Mouse (Mus musculus) liver, embryonic 13.5 days (tissue): ENCODE measurements at regions not wholly inside any gene's neighbourhood (a gene's known extent, or its start where the extent isn't known, plus 50 kb on each side); places are given as distances from the start of the nearest gene placed in this dataset.

ENCODE experiments used
- ATAC-seq: fragments of 200-750 bp; cut with Nextera tagmentation; 2 replicates; pipeline ENCODE4 v1.8.0; 2017; ENCODE audit warnings: low read depth, mild to moderate bottlenecking, moderate number of reproducible peaks, moderate library complexity
- DNase-seq: peaks from one replicate; pipeline ENCODE4 v3.0.0; 2022
- H3K27ac ChIP-seq: fragments of 300-500 bp; sonication (generic); 2 replicates; pipeline ENCODE4 v1.5.1; 2015; ENCODE audit warnings: moderate library complexity, mild to moderate bottlenecking, inconsistent platforms
- H3K27me3 ChIP-seq: fragments of 300-500 bp; sonication (generic); 2 replicates; pipeline ENCODE4 v1.6.1; 2015; ENCODE audit warnings: mild to moderate bottlenecking, inconsistent platforms
- H3K36me3 ChIP-seq: fragments of 300-500 bp; sonication (generic); 2 replicates; pipeline ENCODE4 v1.6.1; 2015; ENCODE audit warnings: mild to moderate bottlenecking, inconsistent platforms
- H3K4me1 ChIP-seq: fragments of 300-500 bp; sonication (generic); replicated peaks from 2 replicates; pipeline ENCODE4 v1.6.1; 2015; ENCODE audit warnings: inconsistent platforms
- H3K4me2 ChIP-seq: fragments of 300-500 bp; sonication (generic); 2 replicates; pipeline ENCODE4 v1.6.1; 2015; ENCODE audit warnings: inconsistent platforms, mild to moderate bottlenecking, moderate library complexity
- H3K4me3 ChIP-seq: fragments of 300-500 bp; sonication (generic); replicated peaks from 2 replicates; pipeline ENCODE4 v1.5.1; 2015; ENCODE audit warnings: mild to moderate bottlenecking, inconsistent platforms
- H3K9ac ChIP-seq: fragments of 300-500 bp; sonication (generic); 2 replicates; pipeline ENCODE4 v1.6.1; 2015; ENCODE audit warnings: mild to moderate bottlenecking, inconsistent platforms
- H3K9me3 ChIP-seq: fragments of 300-500 bp; sonication (generic); replicated peaks from 2 replicates; pipeline ENCODE4 v1.6.1; 2016; ENCODE audit warnings: inconsistent platforms
- WGBS: fragments of 180-500 bp; shearing (Covaris S2); methylation state at CpG from one replicate; pipeline ENCODE4 v1.1.7; 2015; ENCODE audit not compliant: insufficient replicate concordance; 5-methylcytosine and 5-hydroxymethylcytosine counted together

DNA sequence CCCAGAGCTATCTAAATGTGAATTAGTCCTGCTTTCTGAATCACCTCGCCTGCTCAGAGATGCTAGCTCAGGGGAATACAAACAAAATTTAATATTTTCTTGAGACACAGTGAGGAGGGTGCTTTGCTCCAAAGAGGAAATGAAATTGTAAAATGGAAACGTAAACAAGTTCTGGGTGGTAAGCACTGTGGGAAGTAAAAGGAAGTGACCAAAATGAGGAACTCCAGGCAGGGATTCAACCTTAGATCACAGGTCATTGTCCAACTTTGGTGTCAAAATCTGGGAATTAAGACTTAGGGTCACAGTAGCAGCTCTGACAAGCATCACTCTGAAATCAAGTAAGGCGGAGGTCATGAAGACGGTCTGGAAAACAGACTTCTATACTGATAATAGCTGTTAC, 90.2 kb upstream of the Tmtc1 start:
- Histone ChIP-seq H3K4me3 (no peak overlapping the region), H3K27ac (no peak overlapping the region), H3K9ac (no peak overlapping the region), H3K9me3 (no peaks in the 10 kb centered on the region), H3K27me3 (no peaks in the 10 kb centered on the region), H3K4me2 (no peak overlapping the region), H3K4me1 (no peaks in the 10 kb centered on the region), H3K36me3 (no peaks in the 10 kb centered on the region)
- ATAC-seq (no peak), DNase-seq (no peak)
- 55% methylated on average over 4 of the region's 4 CpGs for WGBS

DNA sequence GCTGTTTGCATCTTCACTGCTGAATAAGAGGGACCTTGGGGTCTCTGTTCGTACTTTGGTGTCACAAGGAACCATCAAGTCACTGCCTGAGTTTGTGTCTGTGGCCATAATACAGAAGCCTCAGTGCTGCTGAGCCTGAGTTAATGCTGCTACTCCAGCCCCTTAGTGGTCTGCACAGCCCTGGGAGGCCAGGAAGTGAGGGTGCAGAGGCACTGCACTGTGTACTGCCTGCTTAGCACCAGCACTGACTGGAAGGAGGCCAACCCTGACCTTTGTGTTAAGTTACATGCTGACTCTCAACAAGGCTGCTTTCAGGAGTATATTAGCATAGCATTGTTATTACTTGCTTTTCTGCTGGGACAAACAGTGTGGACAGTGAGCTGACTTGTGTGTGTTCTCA, 86.9 kb upstream of the Tmtc1 start:
- Histone ChIP-seq H3K9me3 (no peaks in the 10 kb centered on the region), H3K4me2 (no peak overlapping the region), H3K27ac (no peak overlapping the region), H3K36me3 (no peaks in the 10 kb centered on the region), H3K9ac (no peak overlapping the region), H3K27me3 (no peaks in the 10 kb centered on the region), H3K4me1 (no peaks in the 10 kb centered on the region; the same call in 1 of the 2 replicates), H3K4me3 (no peak overlapping the region)
- no peak for ATAC-seq
- 72% methylated on average over 1 of the region's 1 CpGs for WGBS
- DNase-seq = no peak

DNA sequence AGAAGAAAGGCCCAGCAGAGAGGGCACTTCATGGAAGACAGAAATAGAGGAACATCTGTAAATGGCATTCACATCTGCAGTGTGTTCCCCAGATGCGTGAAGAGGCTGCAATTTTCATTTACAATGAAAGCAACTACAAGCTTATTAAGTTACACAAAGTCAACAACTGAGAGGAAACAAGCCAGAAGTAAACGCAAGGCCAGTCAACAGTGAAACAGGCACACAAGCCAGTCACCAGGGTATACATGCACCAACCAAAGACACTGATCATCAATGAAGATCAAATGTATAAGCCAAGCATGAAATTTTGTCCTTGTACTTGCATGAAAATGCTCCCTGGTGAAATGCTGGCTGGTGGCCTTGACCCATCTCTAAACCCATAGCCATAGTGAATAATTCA, 84.4 kb upstream of the Tmtc1 start:
- Histone ChIP-seq H3K27ac (no peak overlapping the region), H3K9ac (no peak overlapping the region), H3K27me3 (no peaks in the 10 kb centered on the region), H3K4me2 (no peak overlapping the region), H3K4me3 (no peak overlapping the region), H3K9me3 (no peaks in the 10 kb centered on the region), H3K36me3 (no peaks in the 10 kb centered on the region), H3K4me1 (no peaks in the 10 kb centered on the region; the same call in 1 of the 2 replicates)
- ATAC-seq = no peak
- 76% methylated on average over 2 of the region's 2 CpGs for WGBS
- DNase-seq = no peak

DNA sequence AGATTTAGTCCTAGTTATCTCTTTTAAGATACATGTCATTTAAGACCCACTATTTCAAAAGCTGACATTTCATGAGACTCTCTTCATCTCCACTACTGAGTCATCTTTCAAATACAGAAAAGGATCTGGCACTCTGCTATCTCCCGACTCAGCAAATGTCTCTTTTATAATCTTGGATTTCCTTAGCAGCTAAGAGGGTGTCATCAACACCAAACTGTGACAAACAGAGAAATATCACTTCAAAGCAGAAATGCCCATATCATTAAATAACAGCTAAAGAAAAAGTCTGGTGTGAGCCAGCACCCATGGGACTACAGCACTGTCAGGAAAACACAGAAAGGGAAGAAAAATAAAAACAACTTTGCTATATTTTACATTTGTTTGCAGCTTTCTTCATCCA, 78.7 kb upstream of the Tmtc1 start:
- H3K4me3 ChIP-seq = no peak overlapping the region
- no peaks in the 10 kb centered on the region for H3K27me3 ChIP-seq
- H3K9ac ChIP-seq = no peak overlapping the region
- peak; percentile 40 for ATAC-seq
- peaks cover 34% of the 10 kb centered on the region for H3K4me1 ChIP-seq
- H3K27ac ChIP-seq = no peak overlapping the region
- DNase-seq = no peak
- 38% methylated on average over 1 of the region's 1 CpGs for WGBS
- H3K9me3 ChIP-seq = no peaks in the 10 kb centered on the region
- H3K36me3 ChIP-seq = no peaks in the 10 kb centered on the region
- H3K4me2 ChIP-seq = no peak overlapping the region

DNA sequence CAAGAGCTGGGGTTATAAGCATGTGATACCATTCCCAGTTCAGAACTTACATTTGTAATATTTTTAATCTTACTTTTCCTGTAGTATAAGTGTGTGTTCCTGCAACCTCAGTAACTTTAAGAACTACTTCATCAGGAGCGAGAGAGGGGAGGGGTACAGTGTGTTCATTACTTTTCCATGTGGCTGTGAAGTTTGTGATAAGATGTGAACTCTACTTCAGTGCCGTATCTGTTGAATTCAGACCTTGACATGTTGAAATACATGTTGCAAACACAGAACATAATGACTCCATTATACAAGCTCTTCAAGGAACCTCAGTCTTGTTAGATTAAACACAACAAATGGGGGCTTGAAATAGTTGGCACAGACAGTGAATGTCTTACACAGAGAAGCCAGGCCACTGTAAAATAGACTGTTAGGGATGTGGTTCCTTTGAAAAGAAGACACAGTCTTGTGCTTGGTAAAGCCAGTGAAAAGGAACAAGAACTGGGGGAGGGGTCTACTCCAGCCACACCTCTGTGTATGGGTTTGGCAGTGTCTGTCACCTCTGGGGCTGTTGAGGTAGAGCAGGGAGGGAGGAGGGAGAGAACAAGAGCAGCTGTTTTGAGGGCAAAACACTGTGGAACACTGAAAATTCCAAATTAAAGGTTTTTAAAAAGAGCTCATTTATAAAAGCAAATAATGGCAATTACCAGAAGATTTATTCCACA, 73.5 kb upstream of the Tmtc1 start:
- H3K9me3 ChIP-seq = no peaks in the 10 kb centered on the region
- H3K27ac ChIP-seq = peak overlapping the region; percentile 94
- H3K36me3 ChIP-seq = no peaks in the 10 kb centered on the region
- H3K4me1 ChIP-seq = peaks cover 76% of the 10 kb centered on the region
- DNase-seq = peak; percentile 61
- no peaks in the 10 kb centered on the region for H3K27me3 ChIP-seq
- peak overlapping the region; percentile 42; the same call in 1 of the 2 replicates for H3K9ac ChIP-seq
- 20% methylated on average over 2 of the region's 2 CpGs for WGBS
- peak overlapping the region; percentile 55 for H3K4me2 ChIP-seq
- H3K4me3 ChIP-seq = no peak overlapping the region
- peak; percentile 87 for ATAC-seq

DNA sequence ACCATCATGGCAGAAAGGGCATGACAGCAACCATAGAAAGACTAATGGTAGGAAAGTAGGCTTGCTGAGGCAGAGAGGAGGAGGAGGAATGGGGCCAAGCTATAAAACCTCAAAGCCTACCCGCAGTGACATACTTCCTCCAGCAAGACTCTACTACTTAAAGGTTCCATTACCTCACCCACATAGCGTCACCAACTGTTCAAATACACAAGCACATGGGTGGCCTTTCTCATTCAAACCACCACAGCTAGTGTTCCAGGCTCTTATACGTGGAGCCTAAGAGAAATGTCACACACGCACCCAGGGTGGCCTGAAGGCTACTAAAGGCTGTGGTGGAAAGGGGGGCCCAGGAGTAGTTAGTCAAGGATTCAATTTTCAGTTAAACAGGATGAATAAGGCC, 72.5 kb upstream of the Tmtc1 start:
- no peaks in the 10 kb centered on the region for H3K9me3 ChIP-seq
- no peaks in the 10 kb centered on the region for H3K27me3 ChIP-seq
- H3K27ac ChIP-seq = peak overlapping the region; percentile 76
- no peaks in the 10 kb centered on the region for H3K36me3 ChIP-seq
- H3K4me2 ChIP-seq = no peak overlapping the region
- ATAC-seq (no peak), DNase-seq (no peak)
- H3K9ac ChIP-seq = no peak overlapping the region
- H3K4me1 ChIP-seq = peaks cover 77% of the 10 kb centered on the region
- no peak overlapping the region for H3K4me3 ChIP-seq
- 74% methylated on average over 4 of the region's 4 CpGs for WGBS

DNA sequence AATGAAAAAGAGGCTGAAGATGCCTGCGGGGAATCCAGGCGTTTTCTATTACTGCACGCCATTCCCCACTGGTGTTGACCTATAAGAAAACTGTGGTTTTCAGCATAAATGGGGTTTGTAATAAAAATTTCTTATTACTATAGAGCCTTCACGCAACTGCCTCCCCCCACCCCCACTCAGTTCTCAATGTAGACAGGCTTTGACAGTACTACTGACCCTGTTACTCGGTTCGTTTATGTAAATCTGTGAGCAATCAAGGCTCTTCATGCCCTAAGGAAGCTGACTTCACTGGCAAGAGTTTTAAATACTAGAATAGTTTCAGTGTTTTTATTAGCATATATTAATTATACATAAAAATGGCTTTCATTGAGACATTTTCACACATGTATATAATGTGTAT, 70.9 kb upstream of the Tmtc1 start:
- no peak for DNase-seq
- no peaks in the 10 kb centered on the region for H3K9me3 ChIP-seq
- peaks cover 74% of the 10 kb centered on the region for H3K4me1 ChIP-seq
- H3K4me2 ChIP-seq = peak overlapping the region; percentile 30
- H3K9ac ChIP-seq = no peak overlapping the region
- H3K4me3 ChIP-seq = no peak overlapping the region
- H3K27ac ChIP-seq = peak overlapping the region; percentile 86
- 74% methylated on average over 6 of the region's 6 CpGs for WGBS
- H3K27me3 ChIP-seq = no peaks in the 10 kb centered on the region
- ATAC-seq = no peak
- H3K36me3 ChIP-seq = no peaks in the 10 kb centered on the region

DNA sequence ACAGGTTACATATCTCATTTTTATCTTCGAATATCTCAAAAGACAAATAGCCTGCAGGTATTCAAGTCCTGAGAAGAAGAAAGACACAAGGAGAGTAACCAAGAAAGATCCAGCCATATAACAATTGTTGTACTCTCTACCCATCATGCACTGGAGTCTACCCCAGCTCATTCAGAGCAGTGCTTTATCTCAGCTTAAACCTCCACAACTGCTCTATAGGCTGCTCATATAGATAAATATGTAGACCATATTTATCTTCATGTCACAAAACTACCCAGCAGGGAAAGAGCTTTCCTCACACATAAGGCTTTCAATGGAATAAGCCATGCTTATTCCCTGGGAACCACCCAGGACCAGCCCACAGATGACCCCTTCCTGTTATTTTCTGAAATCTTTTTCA, 70.5 kb upstream of the Tmtc1 start:
- no peaks in the 10 kb centered on the region for H3K9me3 ChIP-seq
- peak overlapping the region; percentile 86 for H3K27ac ChIP-seq
- H3K36me3 ChIP-seq = no peaks in the 10 kb centered on the region
- peaks cover 70% of the 10 kb centered on the region for H3K4me1 ChIP-seq
- H3K4me2 ChIP-seq = peak overlapping the region; percentile 30
- H3K4me3 ChIP-seq = no peak overlapping the region
- H3K27me3 ChIP-seq = no peaks in the 10 kb centered on the region
- peak; percentile 38 for DNase-seq
- peak; percentile 67 for ATAC-seq
- H3K9ac ChIP-seq = no peak overlapping the region
- 49% methylated on average over 1 of the region's 1 CpGs for WGBS

DNA sequence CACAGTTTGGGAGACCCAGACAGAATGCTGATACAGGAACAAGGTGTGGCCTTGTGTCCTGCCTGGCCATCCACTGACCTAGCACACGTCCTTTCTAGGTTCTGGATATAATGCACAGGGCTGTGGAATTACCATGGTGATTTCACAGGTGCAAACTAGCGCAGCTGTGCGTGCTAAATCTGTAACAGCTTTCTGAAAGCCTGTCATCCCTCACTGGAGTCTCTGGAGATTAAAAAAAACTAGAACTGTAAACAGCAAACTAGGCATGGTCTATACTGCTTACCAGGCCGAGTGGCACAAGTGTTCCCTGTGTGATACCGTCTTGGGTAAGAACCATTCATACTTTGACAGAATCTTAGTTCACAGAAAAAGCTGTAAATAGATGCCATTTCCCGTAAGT, 69.9 kb upstream of the Tmtc1 start:
- ATAC-seq = no peak
- peaks cover 67% of the 10 kb centered on the region for H3K4me1 ChIP-seq

DNA sequence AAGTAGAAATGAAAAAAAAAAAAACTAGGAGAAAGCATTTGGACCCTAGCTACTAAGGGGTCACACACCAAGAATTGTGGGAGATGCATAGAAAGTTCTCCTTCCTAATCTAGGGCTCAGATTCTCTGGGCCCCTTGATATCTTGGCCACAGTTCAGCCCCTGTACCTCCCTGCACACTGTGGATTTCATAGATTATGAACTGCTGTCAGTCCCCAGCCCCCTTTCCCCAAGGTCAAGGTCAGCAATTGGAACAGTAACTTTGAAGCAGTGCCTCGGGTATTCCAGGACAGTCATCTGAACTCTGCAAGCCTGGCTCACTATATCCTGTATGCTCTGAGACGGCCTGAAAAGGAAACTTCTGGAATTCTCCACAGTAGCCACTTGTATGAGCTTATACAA, 68.9 kb upstream of the Tmtc1 start:
- ATAC-seq = peak; percentile 69
- peaks cover 59% of the 10 kb centered on the region for H3K4me1 ChIP-seq
- H3K4me2 ChIP-seq = peak overlapping the region; percentile 48

More for the DNA sequence above, 69.9 kb upstream of the Tmtc1 start:
- Histone ChIP-seq H3K36me3 (no peaks in the 10 kb centered on the region), H3K27me3 (no peaks in the 10 kb centered on the region), H3K27ac (peak overlapping the region; percentile 86), H3K9me3 (no peaks in the 10 kb centered on the region), H3K4me3 (no peak overlapping the region), H3K4me2 (peak overlapping the region; percentile 9; the same call in 1 of the 2 replicates), H3K9ac (peak overlapping the region; percentile 51)
- no peak for DNase-seq
- WGBS = 77% methylated on average over 6 of the region's 6 CpGs

DNA sequence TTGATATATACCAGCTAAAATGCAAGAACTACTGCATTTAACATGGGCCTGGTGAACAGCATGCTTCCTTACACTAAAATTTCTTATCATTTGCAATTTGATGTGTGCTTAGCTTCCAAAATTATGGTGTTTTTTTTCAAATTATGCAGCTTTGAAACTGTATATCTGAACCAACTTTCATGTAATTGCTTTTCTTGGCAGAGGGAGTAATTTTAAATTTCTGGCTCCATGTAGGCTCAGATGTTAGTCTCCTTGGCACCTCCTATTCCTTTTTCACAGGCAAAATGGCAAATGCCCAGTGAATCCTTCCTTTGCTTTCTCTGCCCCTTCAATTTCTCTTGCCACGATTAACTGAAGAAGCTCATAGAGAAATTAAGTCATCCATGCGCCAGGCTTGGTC, 61.1 kb upstream of the Tmtc1 start:
- no peaks in the 10 kb centered on the region for H3K36me3 ChIP-seq
- H3K9me3 ChIP-seq = no peaks in the 10 kb centered on the region
- DNase-seq (no peak), ATAC-seq (no peak)
- H3K9ac ChIP-seq = no peak overlapping the region
- 66% methylated on average over 2 of the region's 2 CpGs for WGBS
- peaks cover 19% of the 10 kb centered on the region for H3K4me1 ChIP-seq
- H3K27ac ChIP-seq = no peak overlapping the region
- no peak overlapping the region for H3K4me2 ChIP-seq
- no peak overlapping the region for H3K4me3 ChIP-seq
- H3K27me3 ChIP-seq = no peaks in the 10 kb centered on the region

More for the DNA sequence above, 68.9 kb upstream of the Tmtc1 start:
- Histone ChIP-seq H3K27ac (peak overlapping the region; percentile 86), H3K9me3 (no peaks in the 10 kb centered on the region), H3K4me3 (no peak overlapping the region), H3K27me3 (no peaks in the 10 kb centered on the region), H3K36me3 (no peaks in the 10 kb centered on the region), H3K9ac (peak overlapping the region; percentile 51)
- peak; percentile 46 for DNase-seq
- WGBS = 28% methylated on average over 2 of the region's 2 CpGs
